ENCODE assay signal across 12 mouse cellular contexts in the genomic region with DNA sequence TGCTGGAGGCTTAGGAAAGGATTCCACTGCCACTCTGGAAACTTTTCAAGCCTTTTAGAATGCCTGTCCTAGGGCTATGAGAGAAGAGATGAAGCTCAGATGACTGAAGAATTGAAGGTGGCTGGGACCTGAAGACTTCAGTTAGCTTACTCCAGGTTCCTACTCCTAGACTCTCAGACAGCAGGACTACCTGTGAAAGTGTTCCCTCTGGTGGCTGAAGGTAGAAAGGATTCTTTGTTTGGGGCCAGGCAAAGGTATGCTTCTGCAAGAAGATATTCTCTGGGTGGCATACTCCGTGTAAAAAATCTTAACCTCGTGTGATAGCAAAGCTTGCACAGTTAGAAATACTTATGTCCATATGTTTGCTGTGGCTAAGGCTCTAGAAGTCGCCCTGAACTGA.
DNase-seq lines count a peak whose midpoint lies in the region; ATAC-seq and TF ChIP-seq lines count a peak whose summit lies in the region.
"Had no signal": no experiment of that assay in that cellular context is flagged by ENCODE, and none has a peak within 500 bp of the region (broad histone marks: within the 10 kb centered on the region; RNA-seq: fewer than 3 reads in every experiment).

No protein-coding gene starts in this region.

- 82% methylated on average over 3 of the region's 3 CpGs for WGBS in heart, embryonic 12.5 days
- 65% methylated on average over 3 of the region's 3 CpGs for WGBS in lung, postnatal 0 days

- H3K36me3 ChIP-seq in heart, embryonic 12.5 days = peaks cover 5% of the 10 kb centered on the region
- H3K36me3 ChIP-seq in lung, postnatal 0 days (ENCODE audit: insufficient read depth, low read length) = no peaks in the 10 kb centered on the region

- no peak for DNase-seq in heart, postnatal 36 days
- DNase-seq in lung, postnatal 0 days (ENCODE audit: low spot score) = peak; percentile 61
- no peak for DNase-seq in lung, postnatal 36 days
- peak; percentile 44 for DNase-seq in NIH3T3 (ENCODE audit: low read depth)
- peak; percentile 23 for DNase-seq in naive thymus-derived CD4-positive, alpha-beta T cell, adult 2 months (ENCODE audit: low read depth)
- no peak for DNase-seq in urinary bladder, postnatal 25 days (ENCODE audit: low spot score)
- DNase-seq: lung, postnatal 14 days; right cerebral cortex, adult 18-20 months had no signal

- no peak for ATAC-seq in heart, embryonic 12.5 days (ENCODE audit: insufficient number of reproducible peaks, low FRiP score)
- no peak for ATAC-seq in lung, postnatal 0 days
- ATAC-seq: hindbrain, embryonic 16.5 days had no signal

- H3K9ac ChIP-seq in heart, embryonic 12.5 days = no peak overlapping the region
- no peak overlapping the region for H3K9ac ChIP-seq in lung, postnatal 0 days (replicated peaks; ENCODE audit: low read depth)
- H3K9ac ChIP-seq: embryonic facial prominence, embryonic 12.5 days had no signal

- H3K4me3 ChIP-seq in heart, embryonic 12.5 days = no peak overlapping the region
- no peak overlapping the region for H3K4me3 ChIP-seq in lung, postnatal 0 days (ENCODE audit: low read depth, low read length)
- H3K4me3 ChIP-seq: embryonic facial prominence, embryonic 12.5 days; limb, embryonic 10.5 days had no signal

- H3K4me2 ChIP-seq in heart, embryonic 12.5 days = no peak overlapping the region
- H3K4me2 ChIP-seq in lung, postnatal 0 days (replicated peaks; ENCODE audit: low read depth, low read length) = no peak overlapping the region
- H3K4me2 ChIP-seq: embryonic facial prominence, embryonic 12.5 days had no signal

- H3K9me3 ChIP-seq in heart, embryonic 12.5 days (replicated peaks) = no peaks in the 10 kb centered on the region
- no peaks in the 10 kb centered on the region for H3K9me3 ChIP-seq in lung, postnatal 0 days (ENCODE audit: low read length)
- H3K9me3 ChIP-seq: embryonic facial prominence, embryonic 12.5 days; limb, embryonic 10.5 days had no signal

- intact Hi-C loops in heart, postnatal 36 days (cut with DNase I) = no loop called here

- peaks cover 44% of the 10 kb centered on the region for H3K4me1 ChIP-seq in heart, embryonic 12.5 days (replicated peaks)
- H3K4me1 ChIP-seq in lung, postnatal 0 days (ENCODE audit: insufficient read depth, low read depth, low read length) = no peaks in the 10 kb centered on the region

- TF ChIP-seq CTCF in lung, postnatal 0 days (IDR thresholded peaks at IDR 0.05) = peak; percentile 62

- no peak for TF ChIP-seq EP300 in lung, postnatal 0 days (IDR thresholded peaks at IDR 0.05)

- peak overlapping the region; percentile 9; the same call in 1 of the 2 replicates for H3K27ac ChIP-seq in heart, embryonic 12.5 days (ENCODE audit: poor library complexity, severe bottlenecking)
- H3K27ac ChIP-seq in lung, postnatal 0 days (ENCODE audit: low read length) = no peak overlapping the region
- H3K27ac ChIP-seq: embryonic facial prominence, embryonic 12.5 days; limb, embryonic 10.5 days had no signal

- H3K27me3 ChIP-seq in heart, embryonic 12.5 days (replicated peaks) = no peaks in the 10 kb centered on the region
- H3K27me3 ChIP-seq in lung, postnatal 0 days (replicated peaks; ENCODE audit: insufficient read depth, low read length) = no peaks in the 10 kb centered on the region
- H3K27me3 ChIP-seq: embryonic facial prominence, embryonic 12.5 days had no signal

Comparison
In these comparisons a context has a peak if more than half of its experiments do, and no peak if none do; other contexts are left out.
1. DNase-seq: peak in lung, postnatal 0 days (single experiment), NIH3T3 (single experiment) and naive thymus-derived CD4-positive, alpha-beta T cell, adult 2 months (single experiment); none in heart, postnatal 36 days (0 of 2), lung, postnatal 36 days (single experiment) and urinary bladder, postnatal 25 days (single experiment).